Comparison of ENCODE assay signal across 24 mouse cellular contexts in genomic region chr15:41970877-41971276, GRCm38 (mm10).
DNase-seq lines count a peak whose midpoint lies in the region; ATAC-seq and TF ChIP-seq lines count a peak whose summit lies in the region.
"Had no signal": no experiment of that assay in that cellular context is flagged by ENCODE, and none has a peak within 500 bp of the region (broad histone marks: within the 10 kb centered on the region; RNA-seq: fewer than 3 reads in every experiment).

No protein-coding gene starts in this region.

- no peak for TF ChIP-seq CTCF in lung, adult 2 months (IDR thresholded peaks at IDR 0.05; ENCODE audit: insufficient read depth, low read length)

- no peak overlapping the region for H3K4me3 ChIP-seq in lung, adult 2 months (replicated peaks; ENCODE audit: extremely low read depth, low read depth, low read length)
- H3K4me3 ChIP-seq: forebrain, embryonic 15.5 days; heart, embryonic 15.5 days; hindbrain, embryonic 15.5 days; intestine, embryonic 15.5 days; limb, embryonic 13.5 days; liver, embryonic 13.5 days; stomach, embryonic 15.5 days had no signal

- H3K4me1 ChIP-seq in lung, adult 2 months (ENCODE audit: control insufficient read depth, insufficient read depth, low read length) = peaks cover 7% of the 10 kb centered on the region
- H3K4me1 ChIP-seq: forebrain, embryonic 15.5 days; heart, embryonic 15.5 days; hindbrain, embryonic 15.5 days; intestine, embryonic 15.5 days; limb, embryonic 13.5 days; liver, embryonic 13.5 days; stomach, embryonic 15.5 days had no signal

- 36% methylated on average over 6 of the region's 6 CpGs for WGBS in lung, adult 2 months

- ATAC-seq in CD4-positive, CD25-positive, alpha-beta regulatory T cell, adult 4 months = no peak
- ATAC-seq: forebrain, embryonic 15.5 days; intestine, embryonic 15.5 days had no signal

- peak; percentile 7 for DNase-seq in CD4-positive, CD25-positive, alpha-beta regulatory T cell, adult 2 months (ENCODE audit: low read depth, low spot score)
- DNase-seq in lung, adult 18-20 months = peak; percentile 5 to 34
- DNase-seq in lung, adult 2 months = no peak
- peak; percentile 34 for DNase-seq in NIH3T3 (ENCODE audit: low read depth)
- peak; percentile 8 for DNase-seq in induced T-regulatory cell, adult 2 months (ENCODE audit: low read depth)
- DNase-seq in urinary bladder, adult 2 months (ENCODE audit: low spot score) = no peak
- DNase-seq: adrenal gland, postnatal 10 days; cerebellum, adult 2 months; cerebellum, postnatal 25 days; embryo, embryonic 11 days; gastrocnemius, postnatal 14 days; heart, postnatal 4 days; kidney, adult 8-10 months; kidney, postnatal 25 days; layer of hippocampus, postnatal 36 days; liver, embryonic 13.5 days; thymus, postnatal 25 days had no signal

- no peak for TF ChIP-seq POLR2A in lung, adult 2 months (IDR thresholded peaks at IDR 0.05; ENCODE audit: borderline replicate concordance, extremely low read depth, low read depth, low read length)

Comparison
In these comparisons a context has a peak if more than half of its experiments do, and no peak if none do; other contexts are left out.
1. DNase-seq: peak in CD4-positive, CD25-positive, alpha-beta regulatory T cell, adult 2 months (single experiment), lung, adult 18-20 months (2 of 2), NIH3T3 (single experiment) and induced T-regulatory cell, adult 2 months (single experiment); none in lung, adult 2 months (single experiment) and urinary bladder, adult 2 months (single experiment).